Mouse (Mus musculus) lung, postnatal 0 days (tissue): ENCODE results near the gene Cfap43. TPM values are rescaled to one million over a fixed set of nuclear protein-coding genes. Genes with fewer than 3 reads are reported as not detected.

Source experiments
- ATAC-seq: fragments of 200-750 bp; cut with Nextera tagmentation; 2 replicates; pipeline ENCODE4 v1.8.0; 2017; ENCODE audit warnings: moderate library complexity
- DNase-seq: peaks from one replicate; pipeline ENCODE4 v3.0.0-alpha.2; 2016; ENCODE audit warnings: low spot score
- H3K27ac ChIP-seq: fragments of 300-500 bp; sonication (generic); 2 replicates; pipeline ENCODE4 v1.5.1; 2014; ENCODE audit warnings: antibody characterized with exemption, mild to moderate bottlenecking, low read length, mixed read lengths
- H3K27me3 ChIP-seq: fragments of 300-500 bp; sonication (generic); replicated peaks from 2 replicates; pipeline ENCODE4 v1.6.1; 2014; ENCODE audit warnings: low read length, mixed read lengths; ENCODE audit not compliant: insufficient read depth
- H3K36me3 ChIP-seq: fragments of 300-500 bp; sonication (generic); 2 replicates; pipeline ENCODE4 v1.6.1; 2014; ENCODE audit warnings: low read length, mixed read lengths; ENCODE audit not compliant: insufficient read depth
- H3K4me1 ChIP-seq: fragments of 300-500 bp; sonication (generic); 2 replicates; pipeline ENCODE4 v1.6.1; 2014; ENCODE audit warnings: antibody characterized with exemption, low read depth, low read length, mixed read lengths; ENCODE audit not compliant: insufficient read depth
- H3K4me2 ChIP-seq: fragments of 300-500 bp; sonication (generic); replicated peaks from 2 replicates; pipeline ENCODE4 v1.6.1; 2014; ENCODE audit warnings: low read depth, mild to moderate bottlenecking, low read length, moderate library complexity, mixed read lengths
- H3K4me3 ChIP-seq: fragments of 300-500 bp; sonication (generic); 2 replicates; pipeline ENCODE4 v1.5.1; 2014; ENCODE audit warnings: low read depth, low read length
- H3K9ac ChIP-seq: fragments of 300-500 bp; sonication (generic); replicated peaks from 2 replicates; pipeline ENCODE4 v1.6.1; 2014; ENCODE audit warnings: low read depth, mild to moderate bottlenecking
- H3K9me3 ChIP-seq: fragments of 300-500 bp; sonication (generic); 2 replicates; pipeline ENCODE4 v1.6.1; 2016; ENCODE audit warnings: low read length, mixed read lengths
- CTCF ChIP-seq: IDR thresholded peaks from 2 replicates; pipeline ENCODE4 v1.5.1; 2016; ENCODE audit warnings: antibody characterized with exemption, mild to moderate bottlenecking
- EP300 ChIP-seq: IDR thresholded peaks from 2 replicates; pipeline ENCODE4 v1.6.1; 2016; ENCODE audit warnings: antibody characterized with exemption, mild to moderate bottlenecking, control low read depth
- WGBS: fragments of 180-500 bp; shearing (Covaris S2); extraction: QIAGEN DNeasy Blood & Tissue Kit; methylation state at CpG from one replicate; pipeline ENCODE4 v1.1.7; 2014; 5-methylcytosine and 5-hydroxymethylcytosine counted together
- polyA plus RNA-seq: library from polyadenylated mRNA; unstranded; fragments of >200 nt; fragmentation: Nextera tagmentation; extraction: Ambion mirVana; gene quantifications from 2 replicates; pipeline ENCODE4 v1.2.1, GENCODE M21; 2015

Cfap43 gene
- polyA plus RNA-seq, 1 experiment from 2014 or later, result 4.9 TPM

- Histone ChIP-seq H3K27ac (no peak within 1 kb of the TSS), H3K27me3 (peaks cover 15% of the 10 kb centered on the region; the same call in 1 of the 2 replicates), H3K36me3 (no peaks in the 10 kb centered on the region), H3K9me3 (no peaks in the 10 kb centered on the region), H3K4me3 (peak within 1 kb of the TSS; percentile 27), H3K4me1 (peaks cover 5% of the 10 kb centered on the region), H3K9ac (no peak within 1 kb of the TSS), H3K4me2 (peak within 1 kb of the TSS; percentile 59)
- DNase-seq, result peak; percentile 65
- ATAC-seq, result peak; percentile 54
- TF ChIP-seq EP300 (no peak), CTCF (peak; percentile 32)
- 7% methylated on average over 41 of the region's 41 CpGs for WGBS
Observed at GRCm38 (mm10) chr19:47937443-47938406, 18.6 kb upstream of the Cfap43 start, which contains the start of gene Cfap58. TSS of gene Cfap58 (plus strand) at chr19:47937675.

GRCm38 (mm10) chr19:47936938-47937337 is 17.9 kb upstream of the Cfap43 start:
- no peak for ATAC-seq
- H3K9me3 ChIP-seq, result no peaks in the 10 kb centered on the region
- peaks cover 15% of the 10 kb centered on the region; the same call in 1 of the 2 replicates for H3K27me3 ChIP-seq
- H3K4me3 ChIP-seq, result no peak overlapping the region
- H3K4me1 ChIP-seq, result peaks cover 5% of the 10 kb centered on the region
- no peaks in the 10 kb centered on the region for H3K36me3 ChIP-seq
- H3K4me2 ChIP-seq, result no peak overlapping the region
- TF ChIP-seq CTCF (no peak), EP300 (no peak)
- no peak for DNase-seq
- H3K27ac ChIP-seq, result no peak overlapping the region
- 66% methylated on average over 9 of the region's 9 CpGs for WGBS
- H3K9ac ChIP-seq, result no peak overlapping the region

- no peak overlapping the region for H3K27ac ChIP-seq
- H3K4me1 ChIP-seq, result peaks cover 5% of the 10 kb centered on the region
- no peaks in the 10 kb centered on the region for H3K36me3 ChIP-seq
- no peaks in the 10 kb centered on the region for H3K9me3 ChIP-seq
- no peak for ATAC-seq
- H3K4me2 ChIP-seq, result no peak overlapping the region
- WGBS, result 85% methylated on average over 11 of the region's 11 CpGs
- no peak overlapping the region for H3K9ac ChIP-seq
- no peak for DNase-seq
- no peak overlapping the region for H3K4me3 ChIP-seq
- H3K27me3 ChIP-seq, result peaks cover 15% of the 10 kb centered on the region; the same call in 1 of the 2 replicates
- TF ChIP-seq EP300 (no peak), CTCF (no peak)
Observed at GRCm38 (mm10) chr19:47936490-47936889, 17.4 kb upstream of the Cfap43 start.

- Histone ChIP-seq H3K9ac (no peak overlapping the region), H3K36me3 (no peaks in the 10 kb centered on the region), H3K4me2 (no peak overlapping the region), H3K27me3 (peaks cover 15% of the 10 kb centered on the region; the same call in 1 of the 2 replicates), H3K4me1 (peaks cover 5% of the 10 kb centered on the region), H3K27ac (no peak overlapping the region), H3K9me3 (no peaks in the 10 kb centered on the region), H3K4me3 (no peak overlapping the region)
- no peak for DNase-seq
- no peak for ATAC-seq
- WGBS, result 56% methylated on average over 6 of the region's 6 CpGs
- TF ChIP-seq CTCF (no peak), EP300 (no peak)
Observed at GRCm38 (mm10) chr19:47935530-47935929, 16.4 kb upstream of the Cfap43 start.

- DNase-seq, result peak; percentile 31
- 47% methylated on average over 16 of the region's 16 CpGs for WGBS
- Histone ChIP-seq H3K9ac (no peak overlapping the region), H3K27ac (no peak overlapping the region), H3K36me3 (no peaks in the 10 kb centered on the region), H3K9me3 (no peaks in the 10 kb centered on the region), H3K27me3 (peaks cover 12% of the 10 kb centered on the region; the same call in 1 of the 2 replicates), H3K4me1 (peaks cover 5% of the 10 kb centered on the region), H3K4me3 (no peak overlapping the region), H3K4me2 (0 out of 2 replicates have a peak overlapping the region, but pooled peaks have one; percentile 3)
- TF ChIP-seq EP300 (no peak), CTCF (no peak)
- peak; percentile 58 for ATAC-seq
Observed at GRCm38 (mm10) chr19:47934636-47935238, 15.7 kb upstream of the Cfap43 start.

GRCm38 (mm10) chr19:47934146-47934545 is 15.1 kb upstream of the Cfap43 start:
- 78% methylated on average over 8 of the region's 8 CpGs for WGBS
- Histone ChIP-seq H3K4me3 (no peak overlapping the region), H3K27me3 (peaks cover 12% of the 10 kb centered on the region; the same call in 1 of the 2 replicates), H3K4me2 (no peak overlapping the region), H3K36me3 (no peaks in the 10 kb centered on the region), H3K4me1 (peaks cover 5% of the 10 kb centered on the region), H3K27ac (no peak overlapping the region), H3K9ac (no peak overlapping the region), H3K9me3 (no peaks in the 10 kb centered on the region)
- ATAC-seq (no peak), DNase-seq (no peak)
- TF ChIP-seq CTCF, result no peak
- TF ChIP-seq EP300, result no peak
